Mouse (Mus musculus) Muller cell, postnatal 12 days (primary cell): ENCODE data around the gene Mtcl1.
A peak's percentile ranks its signal among the peaks of the same experiment; 100 is the strongest.
"Not testable (repeated sequence)": the region's sequence is repeated elsewhere in the genome, so short reads cannot be mapped to it uniquely, and the experiment has no call there.

Experiments used
- DNase-seq: peaks from one replicate; pipeline ENCODE4 v3.0.0-alpha.2; 2015; ENCODE audit errors: inconsistent ontology term

Mtcl1 gene

DNA sequence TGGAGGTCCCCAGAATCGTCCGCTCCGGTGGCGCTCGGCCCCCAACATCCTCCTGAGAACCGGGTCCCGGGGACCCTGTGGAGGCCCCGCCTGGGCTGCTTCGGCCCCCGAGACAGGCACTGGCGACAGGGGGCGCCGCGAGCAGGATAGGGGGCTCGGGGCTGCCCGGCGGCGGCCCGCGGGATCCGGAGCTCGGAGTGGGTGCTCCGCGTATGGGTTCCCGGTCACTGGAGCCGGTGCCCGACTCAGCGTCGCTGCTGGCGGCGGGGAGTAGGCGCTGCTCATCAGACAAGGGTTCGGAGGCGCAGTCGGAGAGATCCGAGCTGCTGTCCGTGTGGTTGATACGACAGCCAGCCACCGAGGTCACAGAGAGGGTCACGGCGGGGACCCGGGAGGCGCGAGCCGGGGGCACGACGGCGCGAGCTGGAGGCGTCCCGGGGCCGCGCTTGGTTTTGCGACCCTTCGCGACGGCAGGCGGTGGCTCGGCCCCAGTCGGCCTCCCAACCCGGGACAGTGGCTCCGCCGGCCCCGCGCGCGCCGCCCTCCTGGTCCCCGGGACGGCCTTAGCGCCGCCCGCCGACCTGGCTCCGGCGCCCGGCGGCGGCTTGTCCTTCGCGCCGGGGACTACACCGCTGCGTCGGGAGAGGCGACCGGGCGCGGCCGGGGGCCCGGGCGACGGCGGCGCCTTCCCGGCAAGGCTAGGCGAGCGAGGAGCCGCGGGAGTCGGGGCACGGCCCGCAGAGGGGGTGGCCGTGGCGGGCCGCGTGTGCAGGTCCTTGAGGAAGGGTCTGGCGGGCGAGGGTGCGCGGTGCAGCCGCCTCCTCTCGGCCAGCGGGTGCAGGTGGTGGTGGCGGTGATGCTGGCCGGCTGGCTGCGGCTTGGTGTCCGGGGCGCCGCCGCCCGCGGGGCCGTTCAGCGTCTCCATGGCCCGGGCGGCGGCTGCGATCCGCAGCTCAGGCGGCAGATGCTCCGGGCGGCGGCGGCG lies 837 bp downstream of the Mtcl1 start:
- peak; percentile 74 for DNase-seq

DNA sequence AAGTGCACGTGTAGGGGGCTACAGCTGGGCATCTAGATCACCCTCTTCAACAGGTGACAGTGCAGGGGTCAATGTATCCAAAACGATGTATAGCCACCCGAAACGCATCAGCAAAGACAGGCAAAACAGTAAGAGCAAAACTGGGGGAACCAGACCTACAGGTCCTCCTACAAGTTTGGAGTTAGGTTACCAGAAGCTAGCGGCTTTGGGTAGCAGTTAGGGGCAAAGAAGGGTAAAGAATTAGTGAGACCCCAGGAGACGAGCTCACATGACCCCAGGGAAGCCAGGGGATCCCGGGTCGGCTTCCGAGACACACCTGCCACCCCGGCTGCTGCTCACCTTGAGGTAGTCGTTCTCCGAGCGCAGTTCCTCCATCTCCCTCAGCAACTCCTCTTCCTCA lies 1.6 kb downstream of the Mtcl1 start:
- no peak for DNase-seq

DNA sequence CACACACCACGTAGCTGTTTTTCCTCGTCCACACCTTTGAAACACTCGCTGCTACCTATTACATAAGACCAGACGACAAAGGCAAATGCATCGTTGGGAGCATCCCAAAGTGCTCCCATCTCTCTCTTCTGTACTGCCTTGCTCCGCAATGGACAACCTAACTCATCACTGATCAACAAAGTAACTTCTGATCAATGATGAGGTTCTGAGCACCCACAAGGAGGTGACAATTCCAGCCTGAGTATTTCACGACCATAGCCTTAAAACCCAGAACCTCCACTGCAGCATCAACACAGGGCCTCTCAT lies 2.6 kb downstream of the Mtcl1 start:
- DNase-seq = no peak

DNA sequence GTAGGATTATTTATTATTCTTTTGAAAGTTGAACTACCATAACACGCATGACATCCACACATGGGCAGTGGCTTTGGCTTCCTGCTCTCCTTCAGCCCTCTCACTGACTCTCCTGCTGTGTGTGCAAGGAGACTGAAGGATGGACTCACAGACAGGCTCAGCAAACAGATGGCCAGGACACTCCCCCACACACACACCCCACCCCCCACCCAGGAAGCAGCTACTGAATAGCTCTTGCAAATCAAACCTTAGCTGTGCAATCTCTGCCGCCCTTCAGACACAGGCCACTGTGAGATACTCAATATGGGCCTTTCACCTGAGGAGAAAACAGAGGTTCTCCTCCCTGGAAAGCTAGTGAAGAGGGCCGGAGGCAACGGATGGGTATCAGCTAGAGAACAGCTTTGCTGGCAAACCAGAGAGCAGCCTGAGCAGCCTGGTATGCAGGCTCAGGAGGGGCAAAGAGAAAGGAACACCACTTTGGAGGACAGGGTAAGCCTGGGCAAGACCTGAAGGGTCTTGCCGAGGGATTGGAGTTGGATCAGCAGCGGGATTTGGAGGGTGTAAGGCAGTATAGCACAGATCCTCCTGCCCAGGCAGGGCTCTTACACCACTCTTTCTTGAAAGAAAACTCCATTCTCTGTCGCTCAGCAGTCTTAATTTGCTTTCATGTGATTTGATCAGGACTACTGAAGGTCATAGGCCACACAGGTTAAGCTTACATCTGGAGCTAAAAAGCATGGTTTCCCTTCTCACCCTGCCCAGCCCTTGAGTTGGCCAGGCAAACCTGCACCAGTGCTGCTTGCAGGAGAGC lies 3.1 kb downstream of the Mtcl1 start:
- DNase-seq = no peak

DNA sequence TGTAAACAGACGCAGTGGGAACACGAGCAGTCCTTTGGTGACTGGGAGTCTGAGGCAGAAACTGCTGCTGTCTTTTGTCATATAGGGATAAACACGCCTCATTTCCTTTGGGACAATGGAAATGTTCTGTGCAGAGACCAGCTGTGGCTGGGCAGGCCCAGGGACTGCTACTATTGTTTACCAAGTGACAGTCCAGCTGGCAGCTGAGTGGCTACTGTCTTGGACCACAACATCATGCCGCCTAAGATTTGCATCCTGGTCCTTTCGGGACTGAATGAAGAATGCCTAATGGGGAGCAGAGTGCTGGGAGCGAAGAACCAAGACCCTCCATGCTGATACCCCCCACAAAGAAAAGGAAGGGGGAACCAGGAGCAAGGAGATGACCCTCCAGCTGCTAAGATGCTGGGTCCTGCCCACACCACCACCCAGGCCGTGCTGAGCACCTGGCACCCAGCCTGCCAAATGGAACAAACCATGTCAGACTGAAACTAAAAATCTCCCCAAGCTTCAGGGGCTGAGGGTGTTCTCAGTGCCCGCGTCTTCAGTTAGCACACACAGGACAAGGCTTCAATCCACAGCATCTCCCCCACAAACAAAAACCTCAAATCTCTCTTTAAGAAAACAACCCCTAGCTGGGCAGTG lies 5.4 kb downstream of the Mtcl1 start:
- no peak for DNase-seq

DNA sequence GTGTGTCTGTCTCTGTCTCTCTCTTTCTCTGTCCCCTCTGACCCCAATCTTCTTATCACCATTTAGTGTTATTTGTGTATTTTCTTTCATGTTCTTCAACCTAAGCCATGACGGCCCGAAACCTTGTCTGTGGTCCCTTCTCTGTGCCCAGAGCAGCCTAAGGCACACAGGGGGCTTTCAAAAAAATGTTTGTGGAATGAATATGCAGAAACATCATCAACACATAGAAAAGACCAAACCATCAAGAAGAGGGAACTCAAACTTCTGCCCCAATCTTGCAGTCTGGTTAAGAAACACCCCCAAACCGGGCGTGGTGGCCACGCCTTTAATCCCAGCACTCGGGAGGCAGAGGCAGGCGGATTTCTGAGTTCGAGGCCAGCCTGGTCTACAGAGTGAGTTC lies 9.7 kb downstream of the Mtcl1 start:
- DNase-seq = no peak

DNA sequence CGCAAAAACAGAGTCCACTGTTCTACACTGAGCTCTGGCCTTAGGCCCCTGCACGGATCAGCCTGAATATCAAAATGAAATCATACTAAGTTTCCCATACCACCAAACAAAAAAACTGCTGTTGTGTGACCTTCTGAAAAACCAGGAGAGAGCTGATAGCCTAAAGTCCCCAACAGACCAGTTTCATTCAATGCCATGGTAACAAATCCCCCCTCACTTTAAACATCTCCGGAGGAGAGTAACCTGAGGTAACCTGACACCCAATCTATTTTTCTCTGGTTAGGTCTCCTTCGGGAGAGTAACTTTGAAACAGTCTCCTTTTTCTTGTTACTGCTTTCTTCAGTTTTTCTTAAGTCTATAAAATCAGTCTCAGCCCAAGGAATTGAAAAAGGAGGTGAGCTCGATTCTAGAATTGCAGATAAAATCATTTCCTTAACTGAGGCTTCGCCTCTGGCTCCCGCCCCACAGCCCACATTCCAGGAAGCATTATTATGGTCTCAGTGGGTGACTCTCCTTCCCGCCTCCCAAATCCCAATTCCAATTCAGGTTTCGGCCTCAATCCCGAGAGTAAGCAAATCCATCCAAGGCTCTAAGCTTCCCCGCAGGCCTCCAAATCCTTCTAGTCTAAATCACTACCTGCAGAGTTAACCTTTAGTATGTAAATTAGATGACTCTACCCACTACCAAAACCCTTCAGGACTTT lies 10.3 kb downstream of the Mtcl1 start:
- no peak for DNase-seq

DNA sequence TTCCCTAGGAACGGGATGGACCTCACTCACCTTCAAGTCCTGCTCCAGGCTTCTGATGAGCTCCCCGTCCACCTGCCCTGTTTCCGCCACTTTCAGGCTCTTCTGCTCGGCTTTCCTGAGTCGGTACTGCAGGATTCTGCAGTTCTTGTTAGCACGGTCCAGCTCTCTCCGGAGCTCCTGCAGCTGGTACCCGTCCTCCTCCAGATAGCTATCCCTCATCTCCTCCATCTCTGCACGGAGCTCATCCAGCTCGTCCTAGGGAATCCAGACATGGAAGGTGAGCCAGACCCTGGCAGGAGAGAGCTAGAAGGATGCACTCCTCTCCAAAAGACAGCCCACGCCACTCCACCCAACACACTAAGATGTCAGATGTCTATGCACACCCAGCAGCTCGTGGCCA lies 11.4 kb downstream of the Mtcl1 start:
- DNase-seq = no peak

DNA sequence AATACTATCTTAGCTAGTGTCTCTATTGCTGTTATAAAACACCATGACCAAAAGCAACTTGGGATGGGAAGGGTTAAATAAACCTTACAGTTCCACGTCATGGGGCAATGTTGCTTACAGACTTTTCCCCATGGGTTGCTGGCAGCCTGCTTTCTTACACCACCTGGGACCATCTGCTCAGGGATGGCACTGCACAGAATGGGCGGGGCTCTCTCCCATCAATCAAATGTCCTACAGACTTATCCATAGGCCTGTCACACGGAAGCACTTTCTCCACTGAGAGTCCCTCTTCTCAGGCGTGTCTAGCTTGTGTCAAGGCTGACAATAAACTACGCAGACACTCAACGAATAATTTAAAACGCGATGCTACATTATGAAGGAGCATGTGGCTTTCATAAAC lies 12.7 kb downstream of the Mtcl1 start:
- no peak for DNase-seq

DNA sequence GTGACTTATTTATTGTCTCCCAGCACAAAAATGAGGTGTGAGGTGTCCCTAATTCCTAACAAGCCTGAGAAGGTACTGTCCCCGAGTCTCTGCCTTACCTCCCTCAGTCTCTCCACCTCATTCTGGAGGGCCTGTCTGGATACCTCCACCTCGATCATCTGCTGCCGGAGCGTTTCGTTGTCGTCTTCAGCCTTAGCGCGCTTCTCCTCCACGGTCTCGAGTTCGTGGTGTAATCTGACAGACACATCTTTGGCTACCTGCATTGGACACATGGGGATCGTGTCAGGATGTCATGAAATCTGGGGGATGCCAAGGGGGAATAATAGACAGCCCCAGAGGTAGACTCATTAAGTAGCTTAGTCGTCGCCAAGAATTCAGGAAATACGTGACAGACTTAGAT lies 13.6 kb downstream of the Mtcl1 start:
- no peak for DNase-seq

DNA sequence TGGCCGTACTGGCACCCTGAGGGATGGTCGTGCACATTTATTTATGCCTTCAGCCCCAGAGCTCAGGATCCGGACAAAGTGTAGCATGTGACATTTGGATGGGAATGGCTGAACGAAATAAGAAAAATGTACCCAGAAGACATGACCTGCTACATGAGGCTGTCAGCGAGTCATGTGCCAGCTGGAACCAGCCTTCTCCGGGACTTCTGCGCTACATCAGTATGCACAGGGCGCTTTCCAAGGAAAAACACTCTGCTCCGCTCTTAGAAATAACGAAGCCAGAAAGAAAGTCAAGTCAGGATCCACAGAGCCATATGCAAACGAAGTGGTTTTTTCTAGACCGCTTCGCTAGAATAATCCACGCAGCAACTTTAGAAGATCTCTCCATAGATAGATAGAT lies 14.5 kb downstream of the Mtcl1 start:
- DNase-seq = no peak

DNA sequence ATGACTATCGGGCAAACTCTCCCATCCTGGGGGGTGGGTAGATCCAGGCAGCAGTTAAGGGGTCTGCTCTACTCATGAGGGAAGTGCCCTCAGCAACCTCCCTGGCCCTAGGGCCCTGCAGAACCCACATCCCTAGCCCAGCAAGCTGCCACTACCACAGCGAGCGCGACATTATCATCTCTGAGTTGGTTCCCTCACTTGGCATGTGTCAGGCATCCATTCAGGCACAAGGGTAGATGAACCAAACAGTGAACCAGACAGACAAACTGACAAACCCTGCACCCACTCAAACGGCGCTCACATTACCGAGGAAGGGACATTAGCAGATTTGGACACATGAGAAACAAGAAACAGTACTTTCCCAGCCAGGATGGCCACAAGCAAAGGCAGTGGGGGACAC lies 15.0 kb downstream of the Mtcl1 start:
- no peak for DNase-seq

DNA sequence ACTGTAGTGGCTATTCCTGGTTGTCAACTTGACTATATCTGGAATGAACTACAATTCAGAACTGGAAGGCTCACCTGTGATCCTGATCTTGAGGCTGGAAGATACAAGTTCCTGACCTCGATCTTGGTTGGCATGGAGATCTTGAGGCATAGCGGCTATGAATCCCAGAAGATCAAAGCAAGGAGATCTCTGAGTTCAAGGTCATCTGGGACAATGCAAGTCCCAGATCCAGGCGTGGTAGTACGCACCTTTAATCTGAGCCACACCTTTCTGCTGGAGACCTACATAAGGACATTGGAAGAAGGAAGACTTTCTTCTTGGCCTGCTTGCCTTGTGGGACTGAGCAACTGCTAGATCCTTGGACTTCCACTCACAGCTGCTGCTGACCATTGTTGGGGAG lies 24.9 kb downstream of the Mtcl1 start:
- not testable (repeated sequence) for DNase-seq

DNA sequence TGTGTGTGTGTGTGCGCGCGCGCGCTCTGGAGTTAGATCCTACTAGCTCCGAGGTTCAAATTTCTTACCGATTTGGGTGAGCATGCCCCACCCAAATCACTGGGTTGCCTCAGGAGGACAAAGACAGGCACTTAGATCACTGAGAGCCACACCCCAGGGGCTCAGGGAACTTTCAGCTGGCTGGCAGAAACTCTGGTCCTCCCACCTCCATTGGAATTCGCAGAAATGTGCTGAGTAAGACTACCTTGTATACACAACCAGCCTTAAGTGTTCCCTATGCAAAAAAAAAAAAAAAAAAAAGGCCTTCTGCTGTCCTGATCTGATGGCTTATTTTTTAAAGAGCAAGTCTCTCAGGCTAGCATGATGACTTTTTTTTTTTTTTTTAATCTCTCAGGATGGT lies 30.1 kb downstream of the Mtcl1 start:
- DNase-seq = peak; percentile 43

DNA sequence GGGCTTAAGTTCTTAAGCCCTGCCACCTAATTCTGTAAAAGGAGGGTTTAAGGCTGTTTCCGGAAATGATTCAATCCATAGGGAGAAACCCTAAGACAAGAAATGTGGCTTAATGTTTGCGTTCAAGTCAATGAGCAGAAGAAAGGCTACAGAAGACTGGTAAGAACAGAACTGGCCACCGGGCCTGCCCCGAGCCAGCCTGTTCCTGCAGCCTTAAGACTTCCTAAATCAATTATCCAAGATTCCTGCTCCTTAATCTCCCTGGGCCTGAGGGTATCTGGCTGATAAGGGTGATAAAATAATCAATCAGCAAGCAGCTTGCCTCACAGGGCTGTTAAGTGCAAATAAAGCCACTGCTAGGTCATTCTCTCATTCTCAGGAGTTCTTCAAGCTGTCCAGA lies 31.8 kb downstream of the Mtcl1 start:
- DNase-seq = no peak

DNA sequence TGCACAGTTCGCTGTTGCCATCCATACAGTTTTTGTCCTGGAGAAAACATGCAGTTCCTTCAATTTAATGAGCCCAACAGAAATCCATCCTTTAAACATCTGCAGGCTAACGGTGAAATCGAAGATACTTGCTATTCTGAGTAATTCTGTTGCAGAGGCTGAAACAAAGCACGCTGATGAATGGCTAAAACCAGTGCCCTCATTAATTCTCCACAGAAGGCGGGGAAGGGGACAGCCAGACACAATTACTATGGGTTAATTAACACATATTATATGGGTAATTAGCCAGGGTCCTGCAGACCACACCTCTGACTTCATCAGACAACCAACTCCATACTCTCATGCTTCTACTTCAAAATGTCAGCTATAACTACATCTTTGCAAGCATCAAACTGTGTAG lies 32.2 kb downstream of the Mtcl1 start:
- DNase-seq = peak; percentile 70

DNA sequence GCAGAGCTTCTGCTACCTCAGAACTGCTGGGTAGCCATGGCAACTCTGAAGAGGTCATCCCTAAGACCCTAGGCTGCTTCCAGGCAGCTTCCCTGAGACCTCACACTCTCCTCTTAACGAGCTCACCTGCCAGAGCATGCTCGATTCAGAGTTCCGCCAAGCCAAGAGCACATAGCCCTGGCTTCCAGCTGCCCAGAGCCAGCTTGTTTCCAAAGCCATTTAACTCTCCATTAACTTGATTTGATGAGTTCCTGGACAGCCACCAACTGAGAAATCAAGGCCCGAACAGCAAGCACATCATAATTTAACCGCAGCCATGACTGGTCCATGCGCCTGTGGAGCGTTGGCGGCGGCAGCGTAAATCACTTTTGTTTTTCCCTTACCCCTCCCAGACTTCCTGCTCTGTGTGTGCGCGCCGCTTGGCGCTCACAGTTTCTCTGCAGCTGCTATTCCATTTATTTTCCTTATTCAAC lies 32.7 kb downstream of the Mtcl1 start:
- peak; percentile 84 for DNase-seq

DNA sequence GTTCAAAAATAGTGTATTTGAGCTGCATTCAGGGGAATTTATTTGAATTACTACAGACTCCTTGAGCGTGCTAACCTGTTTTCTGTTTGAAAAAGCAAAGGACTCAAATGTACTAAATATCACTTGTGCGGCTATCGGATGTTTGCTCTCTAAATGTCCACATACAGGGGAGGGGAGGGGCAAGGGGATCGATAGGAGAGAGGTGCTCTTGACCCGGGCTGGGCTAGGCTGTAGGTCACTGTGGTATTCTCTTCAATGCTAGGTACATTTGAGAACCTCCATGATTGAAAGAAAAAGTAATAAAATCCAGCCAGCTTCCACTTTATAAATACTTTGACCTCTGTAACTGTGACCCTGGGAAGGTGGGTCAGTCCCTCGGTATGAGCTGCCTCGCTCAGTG lies 33.1 kb downstream of the Mtcl1 start:
- DNase-seq = no peak

DNA sequence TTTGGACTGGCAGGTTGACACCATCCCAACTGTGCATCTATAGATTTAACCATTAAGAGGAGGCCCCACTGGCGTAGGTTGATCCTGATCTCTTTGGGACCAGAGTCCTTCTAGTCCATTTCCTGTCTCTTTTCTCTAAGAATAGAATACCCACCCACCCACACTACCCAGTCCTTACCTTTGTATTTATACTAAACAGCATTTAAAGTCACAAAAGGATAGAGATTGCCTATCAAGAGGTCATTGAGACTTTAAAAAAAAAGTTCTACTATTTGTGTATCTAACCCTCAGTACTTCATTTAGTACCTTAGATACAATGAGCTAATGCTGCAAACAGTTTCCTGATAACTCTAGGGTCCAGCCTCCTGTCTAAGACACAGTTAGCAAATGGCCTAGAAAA lies 35.2 kb downstream of the Mtcl1 start:
- no peak for DNase-seq

DNA sequence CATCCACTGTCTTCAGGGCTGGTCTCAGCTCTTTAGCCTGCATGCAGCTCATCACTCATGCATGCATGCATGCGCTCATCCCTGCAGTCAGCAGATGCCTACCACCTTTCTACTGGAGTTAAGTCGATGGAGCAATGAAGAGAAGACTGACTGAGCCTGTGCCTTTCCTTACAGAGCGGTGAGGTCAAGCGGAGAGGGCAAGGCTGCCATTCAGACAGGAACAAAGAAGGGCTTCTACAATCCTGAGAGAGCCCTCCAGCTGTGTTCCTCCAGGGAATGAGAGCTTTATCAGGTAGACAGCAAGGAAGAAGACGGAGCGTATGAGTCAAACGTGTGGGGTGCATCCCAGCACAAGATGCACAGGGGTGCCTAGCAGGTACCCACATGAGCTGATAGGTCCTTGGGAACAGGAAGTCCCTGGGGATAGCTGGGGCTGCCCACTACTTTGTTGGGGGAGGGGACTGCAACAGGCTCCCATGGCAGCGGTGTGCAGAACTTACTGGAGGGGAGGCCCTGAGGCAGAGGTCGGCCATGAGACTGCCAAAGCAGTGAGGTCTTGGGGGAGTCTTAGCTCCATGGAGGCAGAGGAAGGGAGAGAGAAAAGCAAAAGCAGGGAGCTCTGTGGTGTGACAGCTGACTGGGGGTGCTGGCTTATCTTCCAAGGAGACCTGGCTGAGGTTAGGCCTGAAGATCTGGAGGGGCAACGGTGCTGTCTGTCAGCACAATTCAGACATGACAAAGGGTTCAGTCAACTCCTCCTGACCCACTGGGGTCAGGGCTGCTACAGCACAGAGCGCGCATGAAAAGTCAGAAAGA lies 37.2 kb downstream of the Mtcl1 start:
- DNase-seq = no peak

DNA sequence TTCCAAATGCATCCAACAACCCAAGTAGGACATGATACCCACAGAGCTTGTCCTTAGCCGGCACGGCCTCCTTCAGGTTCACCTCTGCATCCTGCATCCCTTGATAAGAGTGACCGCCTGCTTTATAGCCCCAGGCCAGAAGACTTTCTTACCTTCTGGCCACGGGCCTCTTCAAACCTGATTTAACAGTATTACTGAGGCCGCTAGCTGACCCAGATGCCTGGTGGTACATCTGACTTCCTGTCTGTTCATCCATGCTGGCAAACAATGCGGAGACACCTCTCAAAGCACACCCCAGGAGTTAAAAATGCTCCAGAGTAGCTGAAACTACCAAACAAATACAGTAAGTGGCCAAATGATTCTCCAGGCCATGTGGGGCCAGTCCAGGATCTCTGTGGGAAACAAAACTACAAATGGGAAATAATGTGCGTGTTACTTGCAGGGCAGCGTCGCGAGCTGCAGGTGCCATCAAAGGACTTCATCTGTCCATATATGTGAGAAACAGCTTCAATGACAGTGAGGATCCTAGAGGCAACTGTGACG lies 38.6 kb downstream of the Mtcl1 start:
- no peak for DNase-seq
